Mouse (Mus musculus) E14TG2a.4 (cell line): ENCODE data around the gene Eddm3b.

Experiments used
- H3K27me3 ChIP-seq: 2 replicates; pipeline ENCODE4 v1.6.1; 2014; ENCODE audit warnings: low read length, control low read depth; ENCODE audit not compliant: insufficient read depth
- H3K36me3 ChIP-seq: 2 replicates; pipeline ENCODE4 v1.6.1; 2014; ENCODE audit warnings: low read length, control low read depth; ENCODE audit not compliant: insufficient read depth
- H3K4me1 ChIP-seq: replicated peaks from 2 replicates; pipeline ENCODE4 v1.6.1; 2014; ENCODE audit warnings: low read depth, low read length, control low read depth
- H3K4me3 ChIP-seq: replicated peaks from 2 replicates; pipeline ENCODE4 v1.5.1; 2014; ENCODE audit warnings: mild to moderate bottlenecking, low read length
- H3K9me3 ChIP-seq: 2 replicates; pipeline ENCODE4 v1.6.1; 2014; ENCODE audit warnings: low read length, control low read depth
- CTCF ChIP-seq: conservative IDR thresholded peaks from 2 replicates; pipeline ENCODE4 v1.5.1; 2014; ENCODE audit warnings: low read length
- NANOG ChIP-seq: IDR thresholded peaks from 2 replicates; pipeline ENCODE4 v1.6.1; 2014; ENCODE audit warnings: borderline replicate concordance, low read length, mixed read lengths
- POU5F1 ChIP-seq: IDR thresholded peaks from 2 replicates; pipeline ENCODE4 v1.6.1; 2014; ENCODE audit warnings: low read length, borderline replicate concordance

The Eddm3b gene

GRCm38 (mm10) chr14:51143937-51144336, 29.7 kb downstream of the Eddm3b start:
- Histone ChIP-seq H3K4me3 (no peak overlapping the region), H3K9me3 (peaks cover 16% of the 10 kb centered on the region), H3K4me1 (peaks cover 16% of the 10 kb centered on the region), H3K27me3 (no peaks in the 10 kb centered on the region; the same call in 1 of the 2 replicates), H3K36me3 (no peaks in the 10 kb centered on the region)
- TF ChIP-seq POU5F1 (no peak), NANOG (no peak), CTCF (no peak)

DNA sequence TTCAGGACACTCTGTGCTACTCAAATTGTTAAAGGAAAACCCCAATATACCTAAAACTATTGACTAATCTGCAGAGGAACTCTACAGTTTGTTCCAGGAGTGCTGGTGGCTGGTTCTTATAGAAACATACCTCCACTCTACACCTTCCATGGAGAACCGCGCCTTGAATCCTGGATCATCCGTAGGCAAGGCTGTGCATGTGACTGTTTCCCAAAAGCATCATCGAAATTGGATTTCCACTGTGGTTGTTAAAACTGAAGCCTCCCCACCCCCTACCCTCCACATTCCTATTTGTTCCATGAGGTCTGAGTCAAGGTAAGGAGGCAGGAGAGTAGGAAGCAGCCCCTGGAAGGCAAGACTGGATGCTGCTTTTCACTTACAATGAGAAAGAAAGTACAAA, 30.2 kb downstream of the Eddm3b start:
- H3K9me3 ChIP-seq = peaks cover 15% of the 10 kb centered on the region

GRCm38 (mm10) chr14:51145521-51145920, 31.3 kb downstream of the Eddm3b start:
- peaks cover 4% of the 10 kb centered on the region for H3K9me3 ChIP-seq
- peaks cover 16% of the 10 kb centered on the region for H3K4me1 ChIP-seq
- TF ChIP-seq NANOG (no peak), CTCF (no peak), POU5F1 (no peak)

More for the DNA sequence above, 30.2 kb downstream of the Eddm3b start:
- Histone ChIP-seq H3K27me3 (no peaks in the 10 kb centered on the region; the same call in 1 of the 2 replicates), H3K4me3 (no peak overlapping the region), H3K4me1 (peaks cover 16% of the 10 kb centered on the region), H3K36me3 (no peaks in the 10 kb centered on the region)
- TF ChIP-seq NANOG (no peak), CTCF (no peak), POU5F1 (no peak)

GRCm38 (mm10) chr14:51146685-51147084, 32.5 kb downstream of the Eddm3b start, which contains the start of gene Rnase1:
Gene Rnase1, minus strand, starts transcription at chr14:51146785.
- Histone ChIP-seq H3K36me3 (no peaks in the 10 kb centered on the region), H3K4me1 (peaks cover 16% of the 10 kb centered on the region), H3K9me3 (no peaks in the 10 kb centered on the region), H3K4me3 (no peak within 1 kb of the TSS), H3K27me3 (no peaks in the 10 kb centered on the region; the same call in 1 of the 2 replicates)
- TF ChIP-seq NANOG (no peak), CTCF (no peak), POU5F1 (no peak)

More at GRCm38 (mm10) chr14:51145521-51145920, 31.3 kb downstream of the Eddm3b start:
- Histone ChIP-seq H3K27me3 (no peaks in the 10 kb centered on the region; the same call in 1 of the 2 replicates), H3K36me3 (no peaks in the 10 kb centered on the region), H3K4me3 (no peak overlapping the region)

DNA sequence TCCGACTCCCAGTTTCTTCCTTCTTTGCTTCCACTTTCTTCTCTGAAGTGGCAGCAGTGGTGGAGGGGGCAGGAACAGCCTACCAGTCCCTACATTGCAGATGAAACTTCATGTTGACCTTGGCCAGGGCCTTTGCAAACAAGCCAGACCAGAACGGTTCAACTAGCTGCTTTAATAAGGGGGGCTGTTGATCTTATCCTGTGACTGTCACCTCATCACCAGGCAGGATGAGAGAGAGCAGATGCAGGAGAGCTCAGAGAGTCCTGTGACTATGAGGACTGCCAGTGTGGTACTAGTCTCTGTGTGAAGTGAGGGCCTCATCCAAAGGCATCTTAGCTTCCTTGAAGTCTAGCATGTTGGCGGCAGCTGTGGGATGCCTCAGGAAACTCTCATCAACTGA, 33.8 kb downstream of the Eddm3b start:
- Histone ChIP-seq H3K9me3 (no peaks in the 10 kb centered on the region), H3K36me3 (no peaks in the 10 kb centered on the region), H3K27me3 (no peaks in the 10 kb centered on the region; the same call in 1 of the 2 replicates), H3K4me1 (peaks cover 16% of the 10 kb centered on the region), H3K4me3 (no peak overlapping the region)
- TF ChIP-seq NANOG = no peak
- TF ChIP-seq CTCF = no peak
- no peak for TF ChIP-seq POU5F1

GRCm38 (mm10) chr14:51149164-51149563, 34.9 kb downstream of the Eddm3b start:
- Histone ChIP-seq H3K9me3 (no peaks in the 10 kb centered on the region), H3K36me3 (no peaks in the 10 kb centered on the region), H3K4me3 (no peak overlapping the region), H3K4me1 (peaks cover 16% of the 10 kb centered on the region), H3K27me3 (no peaks in the 10 kb centered on the region; the same call in 1 of the 2 replicates)
- no peak for TF ChIP-seq NANOG
- no peak for TF ChIP-seq POU5F1
- TF ChIP-seq CTCF = no peak

- TF ChIP-seq CTCF (no peak), POU5F1 (no peak), NANOG (no peak)
- Histone ChIP-seq H3K4me3 (no peak overlapping the region), H3K9me3 (no peaks in the 10 kb centered on the region), H3K36me3 (no peaks in the 10 kb centered on the region), H3K27me3 (no peaks in the 10 kb centered on the region; the same call in 1 of the 2 replicates), H3K4me1 (peaks cover 16% of the 10 kb centered on the region)
Observed at GRCm38 (mm10) chr14:51150206-51150831, 36.1 kb downstream of the Eddm3b start.

DNA sequence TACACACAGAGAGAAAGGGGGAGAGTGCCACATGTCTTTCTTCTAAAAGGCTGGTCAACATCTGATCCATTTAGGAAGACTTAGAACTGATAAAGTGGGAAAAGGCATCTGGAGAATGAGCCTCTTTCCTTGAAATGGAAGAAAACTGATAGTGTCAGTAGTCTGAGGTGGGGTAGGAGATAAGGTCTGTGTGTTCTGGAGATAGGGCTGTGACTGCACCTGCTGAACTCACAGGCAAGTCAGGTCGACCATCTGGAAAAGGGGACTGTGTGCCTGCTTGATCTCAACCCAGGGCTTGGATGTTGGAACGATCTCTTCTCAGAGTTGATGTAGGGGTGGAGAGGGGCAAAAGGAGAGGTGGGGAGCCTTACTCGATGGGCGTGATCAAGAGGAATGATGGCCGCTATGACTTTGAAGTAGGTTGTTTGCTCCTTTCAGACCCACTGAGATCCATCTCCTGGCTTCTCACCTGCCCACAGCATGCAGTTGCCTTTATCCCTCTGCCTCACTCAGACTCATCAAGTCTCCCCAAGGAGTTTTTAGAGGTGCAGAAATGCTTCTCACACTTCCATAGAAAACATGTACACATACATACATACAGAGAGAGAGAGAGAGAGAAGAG, 38.1 kb downstream of the Eddm3b start:
- H3K9me3 ChIP-seq = no peaks in the 10 kb centered on the region
- TF ChIP-seq CTCF = no peak
- no peak for TF ChIP-seq NANOG
- no peak for TF ChIP-seq POU5F1
- no peak overlapping the region for H3K4me3 ChIP-seq

More for the DNA sequence above, 38.1 kb downstream of the Eddm3b start:
- Histone ChIP-seq H3K36me3 (no peaks in the 10 kb centered on the region), H3K27me3 (no peaks in the 10 kb centered on the region; the same call in 1 of the 2 replicates), H3K4me1 (no peaks in the 10 kb centered on the region)
